Mouse (Mus musculus): Measurements from ENCODE around the gene Fank1.

- TF ChIP-seq POLR2A (IDR thresholded peaks at IDR 0.05; ENCODE audit: borderline replicate concordance, control insufficient read depth, low read depth, low read length) (no peak), CTCF (IDR thresholded peaks at IDR 0.05; ENCODE audit: control insufficient read depth, insufficient read depth, low read length) (peak; percentile 58)
Observed at GRCm38 (mm10) chr7:133782717-133783435, 6.2 kb downstream of the Fank1 start, which contains the start of gene Dhx32.

Measured in bone marrow, adult 2 months (tissue).